ENCODE assay signal across 15 mouse cellular contexts in genomic region chr7:145029622-145030021, GRCm38 (mm10).
DNase-seq lines count a peak whose midpoint lies in the region; ATAC-seq and TF ChIP-seq lines count a peak whose summit lies in the region.
"Had no signal": no experiment of that assay in that cellular context is flagged by ENCODE, and none has a peak within 500 bp of the region (broad histone marks: within the 10 kb centered on the region; RNA-seq: fewer than 3 reads in every experiment).

No protein-coding gene starts in this region.

- no peak for DNase-seq in kidney, postnatal 0 days (ENCODE audit: low spot score)
- DNase-seq in lung, adult 18-20 months: peak; percentile 78 to 79
- DNase-seq in cerebellum, postnatal 10 days: no peak
- no peak for DNase-seq in cerebellum, postnatal 14 days
- DNase-seq: cerebellum, adult 8-10 months; gastrocnemius, postnatal 14 days; kidney, adult 9 months had no signal

- H3K27me3 ChIP-seq in kidney, postnatal 0 days (ENCODE audit: insufficient read depth, low read length): no peaks in the 10 kb centered on the region
- H3K27me3 ChIP-seq in kidney, embryonic 14.5 days (ENCODE audit: control insufficient read depth, insufficient read depth, low read length): no peaks in the 10 kb centered on the region
- H3K27me3 ChIP-seq: embryonic facial prominence, embryonic 12.5 days; limb, embryonic 12.5 days had no signal

- no peak for TF ChIP-seq POLR2A in bone marrow macrophage, adult 2 months (IDR thresholded peaks at IDR 0.05; ENCODE audit: borderline replicate concordance, low read depth, low read length)

- H3K4me2 ChIP-seq in kidney, postnatal 0 days (ENCODE audit: low read length): no peak overlapping the region
- H3K4me2 ChIP-seq in kidney, embryonic 14.5 days (replicated peaks; ENCODE audit: low read depth, low read length): no peak overlapping the region

- 0 out of 2 replicates have a peak, but pooled peaks have one; percentile 9 for TF ChIP-seq CTCF in kidney, postnatal 0 days (IDR thresholded peaks at IDR 0.05; ENCODE audit: low read depth)
- no peak for TF ChIP-seq CTCF in bone marrow macrophage, adult 2 months (IDR thresholded peaks at IDR 0.05; ENCODE audit: low read depth, low read length)

- no peak overlapping the region for H3K9ac ChIP-seq in kidney, postnatal 0 days (ENCODE audit: low read depth, low read length)
- H3K9ac ChIP-seq in kidney, embryonic 14.5 days (ENCODE audit: low read depth, low read length): no peak overlapping the region
- H3K9ac ChIP-seq: embryonic facial prominence, embryonic 12.5 days; hindbrain, embryonic 15.5 days; limb, embryonic 12.5 days had no signal

- WGBS in kidney, postnatal 0 days: 90% methylated on average over 4 of the region's 4 CpGs
- WGBS in kidney, embryonic 14.5 days: 92% methylated on average over 4 of the region's 4 CpGs

- no peak overlapping the region for H3K27ac ChIP-seq in kidney, postnatal 0 days
- no peak overlapping the region for H3K27ac ChIP-seq in kidney, embryonic 14.5 days (ENCODE audit: low read depth, low read length)
- peak overlapping the region; percentile 98 for H3K27ac ChIP-seq in bone marrow macrophage, adult 2 months (ENCODE audit: insufficient read depth, low read depth, low read length)
- H3K27ac ChIP-seq: hindbrain, embryonic 15.5 days had no signal

- no peaks in the 10 kb centered on the region for H3K36me3 ChIP-seq in kidney, postnatal 0 days (ENCODE audit: insufficient read depth, low read length)
- no peaks in the 10 kb centered on the region for H3K36me3 ChIP-seq in kidney, embryonic 14.5 days (ENCODE audit: control insufficient read depth, insufficient read depth, low read length)
- H3K36me3 ChIP-seq: embryonic facial prominence, embryonic 12.5 days; hindbrain, embryonic 15.5 days; limb, embryonic 12.5 days had no signal

- no peak overlapping the region for H3K4me3 ChIP-seq in kidney, postnatal 0 days (replicated peaks; ENCODE audit: low read depth, low read length)
- no peak overlapping the region for H3K4me3 ChIP-seq in kidney, embryonic 14.5 days (ENCODE audit: low read length)
- no peak overlapping the region for H3K4me3 ChIP-seq in bone marrow macrophage, adult 2 months (ENCODE audit: insufficient read depth, low read length)
- H3K4me3 ChIP-seq: embryonic facial prominence, embryonic 12.5 days; hindbrain, embryonic 15.5 days; megakaryocyte, embryonic 14.5 days had no signal

- peaks cover 12% of the 10 kb centered on the region for H3K4me1 ChIP-seq in kidney, postnatal 0 days (replicated peaks; ENCODE audit: insufficient read depth, low read length)
- H3K4me1 ChIP-seq in kidney, embryonic 14.5 days (ENCODE audit: control insufficient read depth, insufficient read depth, low read length): peaks cover 7% of the 10 kb centered on the region; the same call in 1 of the 2 replicates
- peaks cover 75% of the 10 kb centered on the region for H3K4me1 ChIP-seq in bone marrow macrophage, adult 2 months (ENCODE audit: control insufficient read depth, insufficient read depth, low read length)

- no peak for ATAC-seq in kidney, postnatal 0 days (replicated peaks; ENCODE audit: low FRiP score, low read depth)
- no peak for ATAC-seq in kidney, embryonic 14.5 days (ENCODE audit: low FRiP score, low TSS enrichment)
- peak; percentile 71 for ATAC-seq in megakaryocyte progenitor cell, adult 5-6 weeks (replicated peaks; ENCODE audit: poor library complexity)
- ATAC-seq: forebrain, embryonic 14.5 days had no signal

- H3K9me3 ChIP-seq in kidney, postnatal 0 days (replicated peaks; ENCODE audit: low read length): no peaks in the 10 kb centered on the region
- no peaks in the 10 kb centered on the region for H3K9me3 ChIP-seq in kidney, embryonic 14.5 days (ENCODE audit: control insufficient read depth, low read length)
- H3K9me3 ChIP-seq: embryonic facial prominence, embryonic 12.5 days; hindbrain, embryonic 15.5 days; limb, embryonic 12.5 days had no signal

Comparison
In these comparisons a context has a peak if more than half of its experiments do, and no peak if none do; other contexts are left out.
1. DNase-seq: peak in lung, adult 18-20 months (2 of 2); none in kidney, postnatal 0 days (single experiment), cerebellum, postnatal 10 days (0 of 2) and cerebellum, postnatal 14 days (0 of 2).